Mouse (Mus musculus) cerebellum, adult 11 months (tissue): ENCODE data around the gene Dnm3.

Experiments used
- DNase-seq: peaks from one replicate; pipeline ENCODE4 v3.0.0; 2022

The Dnm3 gene

GRCm38 (mm10) chr1:161979536-161979935, 498.3 kb downstream of the Dnm3 start, which contains the start of gene 4930558K02Rik:
Gene 4930558K02Rik, minus strand, starts transcription at chr1:161979636.
- DNase-seq, result no peak

DNA sequence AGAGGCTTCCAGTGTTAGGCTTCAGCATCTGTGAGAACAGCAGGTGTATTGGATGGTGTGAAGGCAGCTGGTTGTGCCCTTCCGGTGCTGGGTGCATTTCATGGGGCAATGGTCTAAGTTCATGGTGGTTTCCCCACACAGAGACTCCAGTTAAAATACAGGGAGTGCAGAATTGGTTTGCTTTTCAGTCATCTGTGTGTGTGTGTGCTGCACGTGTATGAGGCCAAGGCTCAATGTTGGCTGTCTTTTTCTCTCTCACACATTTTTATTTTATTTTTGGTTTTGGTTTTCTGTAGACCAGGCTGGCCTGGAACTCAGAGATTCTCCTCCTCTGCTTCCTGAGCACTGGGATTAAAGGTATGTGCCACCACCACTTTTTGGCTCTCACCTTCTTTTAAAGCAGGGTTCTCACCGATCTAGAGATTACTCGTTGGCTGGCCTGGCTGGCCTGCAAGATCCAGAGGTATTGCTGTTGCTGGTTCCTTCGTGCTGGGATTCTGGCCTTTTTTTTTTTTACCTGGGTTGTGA, 499.6 kb downstream of the Dnm3 start:
- no peak for DNase-seq

DNA sequence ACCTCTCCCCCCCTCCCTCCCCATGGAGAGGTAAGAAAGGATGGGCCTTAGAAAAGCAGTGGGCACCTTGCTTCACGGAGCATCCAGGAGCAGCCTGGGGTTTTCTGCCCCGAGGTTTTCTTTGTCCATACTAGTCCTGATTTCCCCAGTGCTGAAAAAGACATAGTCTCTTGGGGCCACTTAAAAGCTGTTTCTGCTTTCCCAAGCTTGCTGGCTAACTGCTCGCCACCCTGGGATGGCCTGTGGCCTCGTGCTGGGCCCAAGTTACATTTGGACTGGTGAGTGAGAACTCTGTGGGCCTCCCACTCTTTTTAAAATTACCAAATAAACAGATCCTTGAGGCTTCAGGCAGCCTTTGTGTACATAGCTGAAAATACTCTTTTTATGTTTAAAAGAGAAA, 500.5 kb downstream of the Dnm3 start:
- no peak for DNase-seq

GRCm38 (mm10) chr1:161976255-161977182, 501.3 kb downstream of the Dnm3 start:
- DNase-seq, result peak; percentile 54

DNA sequence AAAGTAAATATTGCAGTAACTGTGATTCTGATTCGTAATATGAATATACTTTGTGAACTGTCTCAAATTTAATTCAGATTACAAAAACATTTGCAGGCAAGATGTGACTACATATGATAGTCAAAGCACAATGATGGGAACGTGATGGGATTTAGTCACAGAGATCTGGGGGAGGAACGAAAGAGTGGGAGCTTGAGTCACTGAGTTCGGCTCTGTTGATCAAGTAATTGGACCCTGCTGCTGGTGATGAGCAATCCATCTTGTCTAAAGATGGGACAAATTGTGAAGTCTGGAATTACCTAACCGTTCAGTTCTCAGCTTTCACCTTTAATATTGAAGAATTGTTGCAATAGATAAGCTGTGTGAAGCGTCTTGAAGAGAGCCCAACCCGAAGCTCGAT, 505.6 kb downstream of the Dnm3 start:
- no peak for DNase-seq

DNA sequence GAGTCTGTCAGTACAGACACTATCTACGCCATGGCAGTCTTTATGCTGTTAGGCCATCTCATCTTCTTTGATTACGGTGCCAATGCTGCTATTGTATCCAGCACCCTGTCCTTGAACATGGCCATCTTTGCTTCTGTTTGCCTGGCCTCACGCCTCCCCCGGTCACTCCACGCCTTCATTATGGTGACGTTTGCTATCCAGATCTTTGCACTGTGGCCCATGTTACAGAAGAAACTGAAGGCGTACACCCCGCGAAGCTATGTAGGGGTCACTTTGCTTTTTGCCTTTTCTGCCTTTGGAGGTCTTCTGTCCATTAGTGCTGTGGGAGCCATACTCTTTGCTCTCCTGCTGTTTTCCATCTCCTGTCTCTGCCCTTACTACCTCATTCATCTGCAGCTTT, 507.0 kb downstream of the Dnm3 start:
- no peak for DNase-seq

DNA sequence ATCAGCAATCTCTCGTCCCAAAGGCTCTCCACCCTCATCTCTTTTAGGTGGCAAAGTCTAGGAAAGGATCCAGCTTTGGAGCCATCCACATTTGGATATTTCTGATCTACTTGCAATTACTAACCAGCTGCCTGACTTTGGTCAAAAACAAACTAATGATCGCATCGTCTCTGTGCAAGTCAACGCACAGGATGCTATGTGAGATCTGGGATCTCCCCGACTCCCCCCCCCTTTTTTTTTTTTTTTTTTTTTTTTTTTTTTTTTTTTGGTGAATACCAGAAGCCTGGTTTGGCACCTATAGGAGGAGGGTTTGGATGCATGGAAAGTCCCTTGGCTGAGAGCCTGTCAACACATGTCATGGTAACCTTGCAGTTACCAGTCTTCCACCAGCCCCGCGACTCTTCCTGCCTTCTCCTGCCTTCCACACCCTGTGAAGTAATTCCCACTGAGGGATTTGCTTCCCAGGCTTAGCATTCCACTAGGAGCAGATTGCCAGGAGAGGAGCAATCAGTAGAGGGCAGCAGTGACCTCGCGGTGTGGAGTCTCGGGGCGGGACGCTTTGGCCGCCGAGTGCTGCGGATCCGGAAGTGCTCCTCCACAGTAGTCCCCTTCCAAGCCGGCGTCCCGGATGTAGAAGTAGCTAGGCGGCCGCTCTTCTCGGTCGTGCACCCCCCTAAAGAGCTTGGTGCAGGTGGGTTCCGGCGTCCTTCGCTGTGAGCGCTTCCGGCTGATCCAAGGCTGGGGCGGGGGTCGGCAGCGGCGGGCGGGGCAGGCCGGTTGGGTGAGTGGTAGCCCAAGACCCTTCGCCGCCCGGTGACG, 509.0 kb downstream of the Dnm3 start, which contains the start of gene Pigc:
TSS of gene Pigc (plus strand) at position 598 of the 819 bp plus-strand sequence.
- peak; percentile 93 for DNase-seq

GRCm38 (mm10) chr1:161967936-161968335, 509.9 kb downstream of the Dnm3 start:
- DNase-seq, result no peak

DNA sequence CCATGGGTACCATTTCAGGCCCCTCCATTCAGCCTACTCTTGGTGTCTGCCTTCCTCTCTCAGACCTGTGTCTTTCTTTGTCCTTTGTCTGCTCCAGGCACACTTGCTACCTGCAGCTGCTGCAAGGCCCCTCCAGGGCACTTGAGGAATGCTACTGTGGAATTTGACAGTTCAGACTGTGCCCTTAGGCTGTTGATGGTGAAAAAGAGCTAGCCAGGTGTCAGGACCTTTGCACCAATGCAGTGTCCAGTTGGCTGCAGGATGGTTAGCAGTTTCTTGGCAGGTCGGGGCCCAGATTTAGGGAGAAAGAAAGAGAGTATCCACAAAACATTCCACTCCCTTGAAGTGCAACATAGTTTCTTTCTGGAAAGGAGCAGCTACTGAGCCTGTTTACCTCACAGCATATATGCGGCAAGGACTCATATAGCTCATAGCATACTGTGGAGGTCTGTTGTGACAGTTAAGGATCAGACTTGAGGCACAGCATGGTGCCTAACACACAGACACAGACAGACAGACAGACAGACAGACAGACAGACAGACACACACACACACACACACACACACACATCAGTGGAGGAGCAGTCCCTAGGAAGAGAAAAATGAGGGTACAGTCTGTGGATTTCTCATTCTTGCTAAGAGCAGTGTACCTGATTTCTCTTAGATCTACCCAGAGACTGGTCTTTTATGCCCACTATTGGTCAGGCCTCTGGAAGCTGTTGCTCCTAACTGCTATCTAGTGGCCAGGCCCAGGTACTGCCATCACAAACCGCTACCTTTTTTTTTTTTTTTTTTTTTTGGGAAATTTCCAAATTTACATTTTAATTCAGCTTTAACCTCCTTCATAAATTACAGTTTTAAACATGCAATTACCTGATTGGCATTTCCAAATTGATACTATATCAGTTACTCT, 515.1 kb downstream of the Dnm3 start:
- DNase-seq, result no peak

GRCm38 (mm10) chr1:161957964-161958950, 519.6 kb downstream of the Dnm3 start:
- DNase-seq, result no peak

- no peak for DNase-seq
Observed at GRCm38 (mm10) chr1:161955846-161956245, 522.0 kb downstream of the Dnm3 start.

GRCm38 (mm10) chr1:161952599-161952998, 525.2 kb downstream of the Dnm3 start:
- no peak for DNase-seq

DNA sequence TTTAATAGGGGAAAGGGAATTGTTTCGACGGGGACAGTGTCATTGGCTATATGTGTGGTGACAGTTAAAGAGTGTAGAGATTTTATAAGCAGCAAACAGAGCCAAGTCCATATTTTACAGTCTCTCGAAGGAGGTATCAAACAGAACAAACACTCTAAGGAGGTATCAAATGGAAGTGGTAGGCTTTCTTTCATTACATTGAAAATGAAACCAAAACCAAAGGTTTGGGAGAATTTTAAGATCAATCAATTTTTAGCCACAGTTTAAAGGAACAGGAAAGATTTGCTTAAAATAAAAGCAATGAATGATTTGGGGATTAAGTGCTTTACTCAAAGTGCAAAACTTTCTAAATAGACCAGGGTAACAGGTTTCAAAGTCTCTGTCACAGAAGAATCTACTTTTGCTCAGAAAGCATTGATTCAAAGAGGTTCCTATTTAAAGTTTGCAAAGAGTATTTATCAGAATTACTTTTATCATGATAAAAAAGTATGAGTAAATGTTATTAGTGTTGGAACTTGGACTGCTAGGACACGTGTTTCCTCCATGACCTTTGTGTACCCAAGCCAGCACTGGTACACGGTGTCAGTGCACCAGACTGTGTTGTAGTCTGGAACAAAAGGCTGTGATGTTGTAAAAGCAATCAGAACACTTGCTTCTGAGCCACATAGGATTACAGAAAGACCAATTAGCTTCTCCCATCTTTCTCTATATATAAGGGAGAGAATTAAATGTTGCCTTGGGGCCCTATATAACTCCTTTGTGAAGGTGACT, 526.6 kb downstream of the Dnm3 start:
- no peak for DNase-seq

DNA sequence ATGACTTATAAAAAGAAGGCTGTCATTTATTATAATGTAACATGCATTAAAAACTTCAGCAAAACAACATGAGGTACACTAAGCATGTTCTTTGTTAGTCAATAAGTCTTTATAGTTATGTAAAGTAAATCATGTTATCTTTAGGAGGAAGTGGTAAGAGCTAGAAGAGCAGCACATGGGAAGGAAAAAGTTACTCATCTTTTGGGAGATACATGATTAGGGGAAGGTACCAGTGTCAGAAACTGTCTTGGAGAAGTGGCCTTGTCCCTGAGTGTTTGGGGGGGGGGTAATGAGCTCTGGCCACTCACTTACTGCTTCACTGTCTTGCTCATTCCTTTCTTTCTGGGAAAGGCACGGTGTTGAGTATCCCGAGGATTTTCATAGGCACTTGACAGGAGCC, 535.8 kb downstream of the Dnm3 start:
- no peak for DNase-seq
